Mouse (Mus musculus) ES-E14 (cell line): ENCODE data around the gene Hap1. TPM values are rescaled to one million over a fixed set of nuclear protein-coding genes. Genes with fewer than 3 reads are reported as not detected.
"Not testable (repeated sequence)": the region's sequence is repeated elsewhere in the genome, so short reads cannot be mapped to it uniquely, and the experiment has no call there.

Experiments
- DNase-seq: peaks from one replicate; pipeline ENCODE4 v3.0.0-alpha.2; 2013; ENCODE audit warnings: low read depth, low spot score
- H3K27ac ChIP-seq: 2 replicates; pipeline ENCODE4 v1.5.1; 2012; ENCODE audit warnings: low read depth, mild to moderate bottlenecking, low read length, moderate library complexity, mixed read lengths; ENCODE audit not compliant: poor library complexity, insufficient read depth, severe bottlenecking
- H3K36me3 ChIP-seq: 2 replicates; pipeline ENCODE4 v1.6.1; 2012; ENCODE audit warnings: mild to moderate bottlenecking, low read length, moderate library complexity, mixed read lengths; ENCODE audit not compliant: control insufficient read depth, poor library complexity, insufficient read depth, severe bottlenecking
- H3K4me1 ChIP-seq, 2 experiments: fragments of 150-350 bp in 1 of 2; sonication (generic) in 1 of 2; 2 replicates each; pipeline ENCODE4 v1.6.1; 2012; ENCODE audit warnings: low read length in 2 of 2, mild to moderate bottlenecking in 1 of 2, mixed read lengths in 1 of 2; ENCODE audit not compliant: control insufficient read depth in 2 of 2, insufficient read depth in 2 of 2, poor library complexity in 1 of 2
- H3K4me3 ChIP-seq, 2 experiments: fragments of 150-350 bp in 1 of 2; sonication (generic) in 1 of 2; 2 replicates each; pipeline ENCODE4 v1.5.1; 2012; ENCODE audit warnings: low read length in 2 of 2, low read depth in 1 of 2, mild to moderate bottlenecking in 1 of 2, mixed read lengths in 1 of 2; ENCODE audit not compliant: insufficient read depth in 1 of 2, poor library complexity in 1 of 2, severe bottlenecking in 1 of 2
- H3K9ac ChIP-seq: 2 replicates; pipeline ENCODE4 v1.6.1; 2012; ENCODE audit warnings: low read depth, mild to moderate bottlenecking, low read length, mixed read lengths; ENCODE audit not compliant: poor library complexity, insufficient read depth, severe bottlenecking
- H3K9me3 ChIP-seq: fragments of 150-350 bp; sonication (generic); 2 replicates; pipeline ENCODE4 v1.6.1; 2012; ENCODE audit warnings: low read depth, mild to moderate bottlenecking, low read length; ENCODE audit not compliant: control insufficient read depth, insufficient read depth
- CHD2 ChIP-seq: IDR thresholded peaks from 2 replicates; pipeline ENCODE4 v1.6.1; 2014; ENCODE audit warnings: mild to moderate bottlenecking, low read depth, low read length, inconsistent platforms
- HCFC1 ChIP-seq: IDR thresholded peaks from 2 replicates; pipeline ENCODE4 v1.6.1; 2012; ENCODE audit warnings: low read length, inconsistent platforms, borderline replicate concordance; ENCODE audit not compliant: insufficient read depth
- MAFK ChIP-seq: IDR thresholded peaks from 2 replicates; pipeline ENCODE4 v1.6.1; 2014; ENCODE audit warnings: mild to moderate bottlenecking, low read depth, low read length, inconsistent platforms; ENCODE audit not compliant: insufficient read depth
- ZC3H11A ChIP-seq: IDR thresholded peaks from 2 replicates; pipeline ENCODE4 v1.6.1; 2012; ENCODE audit warnings: low read depth, mild to moderate bottlenecking, inconsistent platforms, low read length, borderline replicate concordance
- ZNF384 ChIP-seq: IDR thresholded peaks from 2 replicates; pipeline ENCODE4 v1.6.1; 2012; ENCODE audit warnings: low read depth, low read length, inconsistent platforms
- in situ Hi-C, 2 experiments: fragments of 600-800 bp; cut with MboI; formaldehyde crosslinking; loops; one replicate each; pipeline ENCODE4 v1.15.1; 2025; ENCODE audit warnings: low sequenced_read_pairs in 2 of 2, inconsistent platforms in 1 of 2; ENCODE audit not compliant: unreplicated experiment in 2 of 2
- total RNA-seq: library from RNA; depleted of rRNA; stranded (reverse); fragments of 300-350 nt; gene quantifications from 2 replicates; pipeline ENCODE4 v1.2.3, GENCODE M21; 2012

The Hap1 gene
- total RNA-seq, 1 experiment: 21.4 TPM

DNA sequence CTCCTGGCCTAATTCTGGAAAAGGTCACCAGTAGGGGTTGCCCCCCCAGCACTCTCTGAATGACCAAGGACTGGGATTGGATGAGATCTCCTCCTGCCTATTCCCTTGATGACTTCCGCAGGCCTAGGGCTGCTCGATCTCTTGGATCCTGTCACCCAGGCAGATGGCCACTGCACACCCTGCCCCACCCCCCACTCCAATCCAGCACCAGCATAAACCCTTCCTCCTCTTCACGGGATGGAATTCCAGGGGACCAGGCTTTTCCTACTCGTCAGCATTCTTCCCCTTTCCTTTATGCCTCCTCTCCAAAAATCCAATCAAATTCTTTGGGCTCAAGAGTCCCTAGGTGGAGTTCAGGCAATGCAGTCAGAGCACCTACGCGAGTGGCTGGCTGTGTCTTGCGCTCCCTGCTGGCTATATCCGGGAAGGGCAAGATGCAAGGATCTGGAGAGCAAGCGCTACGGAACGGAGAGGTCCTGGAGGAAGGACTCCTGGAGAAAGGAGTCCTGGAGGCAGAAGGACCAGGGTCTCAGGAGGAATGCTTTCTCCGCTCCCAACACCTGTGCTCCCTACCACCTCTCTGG is 7.1 kb upstream of the Hap1 start:
- Histone ChIP-seq H3K9ac (no peak overlapping the region), H3K36me3 (no peaks in the 10 kb centered on the region), H3K4me3 (peak overlapping the region in 1 of 2 experiments; percentile 46; a peak in 1 of 4 replicates), H3K9me3 (no peaks in the 10 kb centered on the region), H3K27ac (no peak overlapping the region), H3K4me1 (peaks cover 0 to 8% of the 10 kb centered on the region in 2 experiments; a peak in 2 of 4 replicates)
- 0 out of 2 replicates have a peak, but pooled peaks have one; percentile 40 for TF ChIP-seq MAFK
- no peak for TF ChIP-seq ZC3H11A
- in situ Hi-C loops: no loop called here
- peak; percentile 82 for DNase-seq

DNA sequence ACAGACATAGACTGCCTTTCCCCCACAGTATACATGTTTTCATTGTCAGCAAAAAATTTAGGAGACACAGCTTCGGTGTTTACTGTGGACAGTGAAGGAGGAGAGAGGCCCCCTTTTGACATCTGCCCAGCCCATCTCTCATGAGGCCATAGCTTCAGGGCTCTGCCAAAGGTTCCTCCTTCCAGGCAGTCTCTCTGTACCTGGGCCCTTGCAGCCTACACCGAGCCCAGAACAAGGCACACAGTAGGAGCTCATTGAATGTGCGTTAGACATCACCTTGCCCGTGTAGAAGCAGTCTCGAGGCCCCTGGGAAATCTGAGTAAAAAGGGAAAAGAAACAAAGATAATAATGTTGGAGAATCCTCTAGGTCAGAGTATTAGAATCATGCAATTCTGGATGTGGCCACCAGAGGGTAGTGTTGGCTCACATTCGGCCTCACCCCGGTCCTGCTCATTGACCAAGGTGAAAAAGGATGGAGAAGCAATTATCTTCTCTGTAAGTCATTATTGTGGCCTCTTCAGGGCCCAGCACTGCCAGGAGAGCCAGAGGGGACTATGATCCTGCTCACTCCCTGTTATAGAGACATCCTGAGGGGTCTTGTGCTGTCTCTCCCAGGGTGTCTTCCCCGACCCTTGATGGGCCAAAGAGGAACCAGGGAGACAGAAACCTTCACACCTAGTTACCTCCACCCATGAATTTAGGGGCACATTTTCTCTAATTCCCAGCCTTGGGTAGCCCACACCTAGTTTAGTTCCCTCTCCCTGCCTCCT is 6.5 kb upstream of the Hap1 start:
- H3K9ac ChIP-seq: no peak overlapping the region
- no peaks in the 10 kb centered on the region for H3K9me3 ChIP-seq
- DNase-seq: no peak
- no peaks in the 10 kb centered on the region for H3K36me3 ChIP-seq
- H3K4me3 ChIP-seq: no peak overlapping the region
- TF ChIP-seq ZC3H11A (peak; percentile 90), ZNF384 (no peak), HCFC1 (no peak), CHD2 (0 out of 2 replicates have a peak, but pooled peaks have one; percentile 49)
- in situ Hi-C loops: no loop called here
- H3K27ac ChIP-seq: no peak overlapping the region
- peaks cover 0 to 6% of the 10 kb centered on the region in 2 experiments; a peak in 2 of 4 replicates for H3K4me1 ChIP-seq

DNA sequence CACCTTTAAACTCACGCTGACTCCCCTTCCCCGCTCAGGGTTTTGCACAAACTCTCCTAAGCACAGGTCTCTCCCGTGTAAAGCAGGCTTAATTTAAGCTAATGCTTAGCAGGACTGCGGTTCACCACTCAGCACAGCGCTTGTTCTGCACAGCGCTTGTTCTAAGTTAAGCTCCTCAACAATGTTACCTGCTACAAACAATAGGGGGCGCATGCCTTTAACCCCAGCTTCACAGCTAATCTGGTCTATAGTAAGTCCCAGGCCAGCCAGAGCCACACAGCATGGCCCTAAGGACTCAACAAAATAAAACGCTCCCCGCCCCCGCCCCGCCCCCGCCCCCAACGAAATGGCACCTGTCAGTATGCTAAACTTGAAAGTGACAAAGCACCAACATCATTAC is 5.1 kb upstream of the Hap1 start:
- H3K9me3 ChIP-seq, H3K4me1 ChIP-seq, H3K36me3 ChIP-seq, DNase-seq, H3K4me3 ChIP-seq, H3K27ac ChIP-seq, H3K9ac ChIP-seq, in situ Hi-C loops: not testable (repeated sequence)

DNA sequence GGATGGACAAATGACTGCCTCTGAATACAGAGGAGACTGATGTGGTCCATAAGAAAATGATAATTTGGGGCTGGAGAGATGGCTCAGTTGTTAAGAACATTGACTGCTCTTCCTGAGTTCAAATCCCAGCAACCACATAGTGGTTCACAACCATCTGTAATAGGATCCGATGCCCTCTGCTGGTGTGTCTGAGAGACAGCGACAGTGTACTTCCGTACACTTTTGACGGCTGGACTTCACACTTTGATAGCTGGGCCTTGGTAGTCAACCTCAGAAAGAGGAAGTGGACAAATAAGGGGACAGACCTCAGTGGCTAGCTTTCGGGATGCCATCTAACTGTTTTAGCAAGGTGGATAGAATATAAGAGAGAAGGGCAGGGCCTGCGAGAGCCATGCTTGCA is 4.2 kb upstream of the Hap1 start:
- Histone ChIP-seq H3K36me3 (no peaks in the 10 kb centered on the region), H3K9ac (no peak overlapping the region), H3K27ac (no peak overlapping the region), H3K4me1 (peaks cover 0 to 5% of the 10 kb centered on the region in 2 experiments; a peak in 2 of 4 replicates), H3K4me3 (no peak overlapping the region), H3K9me3 (no peaks in the 10 kb centered on the region)
- in situ Hi-C loops: no loop called here
- no peak for DNase-seq
- TF ChIP-seq HCFC1 (no peak), ZC3H11A (no peak), ZNF384 (no peak), CHD2 (no peak), MAFK (no peak)

DNA sequence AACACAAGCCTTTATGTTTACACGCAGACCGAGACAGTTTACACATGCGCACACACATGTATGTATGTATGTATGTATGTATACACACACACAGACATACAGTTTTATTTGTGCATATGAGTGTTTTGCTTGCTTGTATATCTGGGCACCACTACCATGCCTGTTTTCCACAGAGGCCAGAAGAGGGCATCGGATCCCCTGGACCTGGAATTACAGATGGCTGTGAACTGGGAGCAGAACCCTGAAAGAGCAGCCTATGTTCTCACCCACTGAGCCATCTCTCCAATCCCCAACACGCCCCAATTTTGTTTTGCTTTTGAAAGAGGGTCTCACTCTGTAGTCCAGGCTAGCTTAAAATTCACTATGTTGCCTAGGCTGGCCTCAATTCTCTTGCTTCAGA is 1.5 kb upstream of the Hap1 start:
- peaks cover 12% of the 10 kb centered on the region for H3K36me3 ChIP-seq
- in situ Hi-C loops: no loop called here
- TF ChIP-seq CHD2: no peak
- TF ChIP-seq ZNF384: no peak
- TF ChIP-seq HCFC1: no peak
- no peak for TF ChIP-seq MAFK
- no peak for TF ChIP-seq ZC3H11A
- H3K27ac ChIP-seq: no peak overlapping the region
- H3K4me3 ChIP-seq: no peak overlapping the region
- H3K9me3 ChIP-seq: no peaks in the 10 kb centered on the region
- no peak for DNase-seq
- no peak overlapping the region for H3K9ac ChIP-seq
- peaks cover 0 to 14% of the 10 kb centered on the region in 2 experiments; a peak in 2 of 4 replicates for H3K4me1 ChIP-seq
